Mouse (Mus musculus) kidney, postnatal 14 days (tissue): ENCODE measurements around the gene Ccdc191.

ENCODE experiments used
- DNase-seq: peaks from one replicate; pipeline ENCODE4 v3.0.0; 2022; ENCODE audit warnings: mixed read lengths

Gene Ccdc191

DNA sequence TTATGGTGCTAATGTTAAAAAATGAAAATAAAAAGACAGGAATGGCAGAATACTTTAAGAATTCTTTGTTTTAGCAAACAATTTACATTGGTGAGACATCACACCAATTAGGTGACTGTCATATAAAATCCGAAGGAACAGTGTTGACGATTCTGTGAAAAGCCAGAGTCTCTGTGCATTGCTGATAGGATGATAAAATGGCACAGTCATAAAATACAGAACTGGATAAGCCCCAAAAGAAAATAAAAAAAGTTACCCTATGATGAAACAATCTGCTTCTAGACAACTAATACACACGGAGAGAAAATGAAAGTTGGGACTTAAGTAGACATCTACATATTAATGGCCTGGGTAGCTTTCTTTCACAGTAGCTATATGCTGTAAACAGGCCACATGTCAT lies 105.0 kb downstream of the Ccdc191 start:
- DNase-seq: no peak

DNA sequence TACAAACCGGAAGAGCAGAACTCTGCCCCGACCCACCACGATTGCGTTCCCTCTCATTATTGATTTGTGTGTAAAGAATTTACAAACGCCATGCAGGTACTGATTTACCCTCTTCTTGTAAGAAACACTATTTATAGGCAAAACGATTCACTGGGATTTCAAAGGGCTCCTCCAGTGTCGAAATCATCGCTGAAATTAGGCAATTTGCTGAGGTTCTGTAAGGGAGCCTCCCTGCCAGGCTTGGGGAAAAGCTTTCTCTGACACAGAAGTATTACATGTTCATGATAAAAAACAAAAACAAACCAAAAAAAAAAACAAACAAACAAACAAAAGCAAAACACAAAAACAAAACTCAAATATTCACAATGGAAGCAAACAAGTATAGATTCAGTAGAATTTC lies 109.5 kb downstream of the Ccdc191 start:
- no peak for DNase-seq

DNA sequence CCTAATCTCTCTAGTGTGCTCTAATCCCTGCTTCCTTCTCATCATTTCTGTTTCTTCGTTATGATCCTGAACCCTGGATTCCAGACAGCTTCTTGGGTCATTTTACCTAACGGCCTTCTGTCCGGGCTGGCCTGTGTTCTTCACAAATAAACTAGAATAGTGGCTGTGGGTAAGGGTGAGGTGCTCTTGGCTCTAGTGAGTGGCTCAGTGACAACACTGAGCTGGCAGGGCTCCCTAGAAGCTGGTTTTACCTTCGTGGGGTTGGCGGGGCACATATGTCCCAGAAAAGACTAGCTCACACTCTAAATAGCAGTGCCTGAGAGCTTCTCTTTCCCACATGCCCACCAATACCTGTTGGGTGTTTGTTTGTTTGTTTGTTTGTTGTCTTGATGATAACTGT lies 109.9 kb downstream of the Ccdc191 start:
- DNase-seq: no peak

DNA sequence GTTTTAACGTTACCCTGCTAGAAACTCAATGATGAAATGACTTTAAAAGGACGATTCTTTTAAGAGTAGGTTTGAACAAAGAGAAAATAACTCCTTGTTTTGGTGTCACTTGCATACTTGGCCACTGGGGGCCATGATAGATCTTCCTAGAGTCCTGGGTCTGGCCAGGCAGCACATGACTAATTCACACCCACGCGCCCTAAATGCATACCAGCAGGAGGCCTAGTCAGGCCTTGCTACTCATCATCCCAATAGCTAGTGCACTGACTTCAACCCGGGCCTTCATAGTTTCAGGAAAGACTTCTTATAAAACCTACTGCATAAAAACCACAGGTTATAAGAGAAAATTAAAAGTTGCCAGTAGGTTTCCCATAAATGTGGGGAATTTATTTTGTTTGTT lies 112.5 kb downstream of the Ccdc191 start:
- DNase-seq: no peak

GRCm38 (mm10) chr16:44011010-44011409 lies 121.4 kb downstream of the Ccdc191 start:
- no peak for DNase-seq
